Mouse (Mus musculus): Measurements from ENCODE around the gene Peli1.

- TF ChIP-seq POLR2A (IDR thresholded peaks at IDR 0.05; ENCODE audit: low read depth, low read length) (no peak), CTCF (IDR thresholded peaks at IDR 0.05; ENCODE audit: extremely low read depth, insufficient read length, insufficient replicate concordance, low read depth, low read length) (no peak)
Measured at GRCm38 (mm10) chr11:21062071-21062470, 29.0 kb upstream of the Peli1 start.
